Mouse (Mus musculus) thymus, postnatal 10 days (tissue): ENCODE results near the gene Tomm20l.
A peak's percentile ranks its signal among the peaks of the same experiment; 100 is the strongest.
"Not testable (repeated sequence)": the region's sequence is repeated elsewhere in the genome, so short reads cannot be mapped to it uniquely, and the experiment has no call there.

Experiments
- DNase-seq, 2 experiments: peaks; one replicate each; pipeline ENCODE4 v3.0.0; 2021; ENCODE audit warnings: low spot score in 2 of 2

Gene Tomm20l

GRCm38 (mm10) chr12:71111331-71111730 lies at the start of gene Tomm20l:
Gene Tomm20l, plus strand, starts transcription at chr12:71111428.
- DNase-seq = no peak

GRCm38 (mm10) chr12:71069846-71070245 lies 41.4 kb upstream of the Tomm20l start:
- no peak for DNase-seq

- DNase-seq = no peak
Observed at GRCm38 (mm10) chr12:71072048-71072447, 39.2 kb upstream of the Tomm20l start.

- DNase-seq = peak in 1 of 2 experiments; percentile 21
Observed at GRCm38 (mm10) chr12:71073113-71073730, 38.0 kb upstream of the Tomm20l start.

GRCm38 (mm10) chr12:71086331-71086730 lies 24.9 kb upstream of the Tomm20l start:
- no peak for DNase-seq

GRCm38 (mm10) chr12:71104275-71104674 lies 7.0 kb upstream of the Tomm20l start:
- DNase-seq = not testable (repeated sequence)

GRCm38 (mm10) chr12:71107216-71107771 lies 3.9 kb upstream of the Tomm20l start:
- no peak for DNase-seq

GRCm38 (mm10) chr12:71113074-71113473 lies 1.8 kb downstream of the Tomm20l start:
- no peak for DNase-seq

GRCm38 (mm10) chr12:71113675-71114288 lies 2.6 kb downstream of the Tomm20l start:
- DNase-seq = peak; percentile 36 to 38

GRCm38 (mm10) chr12:71116411-71116810 lies 5.2 kb downstream of the Tomm20l start:
- DNase-seq = no peak

- no peak for DNase-seq
Observed at GRCm38 (mm10) chr12:71122731-71123130, 11.5 kb downstream of the Tomm20l start.

GRCm38 (mm10) chr12:71123286-71123685 lies 12.1 kb downstream of the Tomm20l start:
- no peak for DNase-seq

- DNase-seq = no peak
Observed at GRCm38 (mm10) chr12:71135581-71135980, 24.4 kb downstream of the Tomm20l start.

- peak; percentile 67 to 69 for DNase-seq
Observed at GRCm38 (mm10) chr12:71136130-71136973, 25.1 kb downstream of the Tomm20l start, which contains the start of the genes Timm9 and 2700049A03Rik. Gene Timm9, minus strand, starts transcription at chr12:71136684. Gene 2700049A03Rik, plus strand, starts transcription at chr12:71136848.

GRCm38 (mm10) chr12:71136974-71137491 lies 25.8 kb downstream of the Tomm20l start:
- DNase-seq = peak; percentile 64 to 87

GRCm38 (mm10) chr12:71137686-71138085 lies 26.5 kb downstream of the Tomm20l start:
- no peak for DNase-seq

GRCm38 (mm10) chr12:71139258-71139828 lies 28.1 kb downstream of the Tomm20l start:
- peak in 1 of 2 experiments; percentile 10 for DNase-seq

- DNase-seq = no peak
Observed at GRCm38 (mm10) chr12:71141189-71141588, 30.0 kb downstream of the Tomm20l start.

- peak in 1 of 2 experiments; percentile 45 for DNase-seq
Observed at GRCm38 (mm10) chr12:71147641-71148040, 36.4 kb downstream of the Tomm20l start.

GRCm38 (mm10) chr12:71148801-71149200 lies 37.6 kb downstream of the Tomm20l start:
- no peak for DNase-seq

GRCm38 (mm10) chr12:71149456-71149855 lies 38.2 kb downstream of the Tomm20l start:
- DNase-seq = no peak
